Comparison of ENCODE assay signal across 9 mouse cellular contexts in the genomic region with DNA sequence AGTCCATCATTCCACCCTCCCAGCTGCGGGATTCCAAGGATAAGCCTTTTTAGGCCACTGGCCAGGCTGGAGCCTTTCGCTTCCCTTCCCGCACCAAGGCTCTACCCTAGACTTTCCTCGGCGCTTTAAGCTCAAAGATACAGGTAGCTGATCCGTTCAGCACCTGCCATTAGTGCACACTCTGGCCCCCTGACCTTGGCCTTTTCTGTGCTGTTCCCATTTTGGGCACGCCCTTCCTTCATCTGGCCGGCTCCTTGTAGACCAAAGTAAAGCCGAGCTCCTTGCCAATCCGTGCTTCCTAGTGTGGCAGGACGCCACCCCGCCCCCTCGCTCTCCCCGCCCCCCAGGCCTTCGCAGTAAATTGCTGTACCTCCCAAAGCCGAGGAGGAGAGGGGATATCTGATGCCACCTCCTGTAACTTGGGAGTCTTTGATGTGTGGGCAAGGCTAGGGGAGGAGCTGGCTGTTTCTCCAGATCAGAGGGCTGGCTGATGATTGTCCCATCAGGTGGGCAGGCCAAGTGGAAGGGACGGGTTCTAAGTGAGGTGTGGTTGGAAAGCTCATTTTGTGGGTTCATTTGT. TPM values are rescaled to one million over a fixed set of nuclear protein-coding genes. Genes with fewer than 3 reads are reported as not detected.
A peak's percentile ranks its signal among the peaks of the same experiment; 100 is the strongest.
DNase-seq lines count a peak whose midpoint lies in the region; ATAC-seq and TF ChIP-seq lines count a peak whose summit lies in the region.
"Had no signal": no experiment of that assay in that cellular context is flagged by ENCODE, and none has a peak within 500 bp of the region (broad histone marks: within the 10 kb centered on the region; RNA-seq: fewer than 3 reads in every experiment).

No protein-coding gene starts in this region.

- peaks cover 14% of the 10 kb centered on the region for H3K4me1 ChIP-seq in testis, adult 2 months (ENCODE audit: control insufficient read depth, insufficient read depth, low read length)
- 0 out of 2 replicates have a peak, but pooled peaks cover 7% of the 10 kb centered on the region for H3K4me1 ChIP-seq in intestine, postnatal 0 days (replicated peaks; ENCODE audit: control insufficient read depth, insufficient read depth, low read length)
- H3K4me1 ChIP-seq in stomach, embryonic 14.5 days (ENCODE audit: control insufficient read depth, insufficient read depth, low read length) = 0 out of 2 replicates have a peak, but pooled peaks cover 4% of the 10 kb centered on the region

- no peak overlapping the region for H3K27ac ChIP-seq in testis, adult 2 months (ENCODE audit: control insufficient read depth, insufficient read depth, low read depth, low read length)
- H3K27ac ChIP-seq in intestine, postnatal 0 days (ENCODE audit: low read depth, low read length) = no peak overlapping the region
- no peak overlapping the region for H3K27ac ChIP-seq in stomach, embryonic 14.5 days (ENCODE audit: low read length)

- H3K36me3 ChIP-seq in testis, adult 2 months (ENCODE audit: control insufficient read depth, insufficient read depth, low read length) = no peaks in the 10 kb centered on the region
- H3K36me3 ChIP-seq in intestine, postnatal 0 days (ENCODE audit: control insufficient read depth, insufficient read depth) = no peaks in the 10 kb centered on the region
- no peaks in the 10 kb centered on the region for H3K36me3 ChIP-seq in stomach, embryonic 14.5 days (ENCODE audit: control insufficient read depth, insufficient read depth, low read length)
- H3K36me3 ChIP-seq: G1E had no signal

- peak overlapping the region; percentile 98 for H3K4me2 ChIP-seq in intestine, postnatal 0 days (replicated peaks; ENCODE audit: low read depth)
- H3K4me2 ChIP-seq in stomach, embryonic 14.5 days (replicated peaks; ENCODE audit: low read depth, low read length) = peak overlapping the region; percentile 100

- H3K4me3 ChIP-seq in testis, adult 2 months (ENCODE audit: control insufficient read depth, low read depth, low read length) = peak overlapping the region; percentile 62
- H3K4me3 ChIP-seq in intestine, postnatal 0 days (ENCODE audit: low read depth, low read length) = peak overlapping the region; percentile 59
- H3K4me3 ChIP-seq in stomach, embryonic 14.5 days (ENCODE audit: low read depth, low read length) = peak overlapping the region; percentile 59

- H3K9ac ChIP-seq in intestine, postnatal 0 days (ENCODE audit: low read depth, low read length) = no peak overlapping the region
- H3K9ac ChIP-seq in stomach, embryonic 14.5 days (replicated peaks; ENCODE audit: low read depth, low read length) = no peak overlapping the region

- no peak for DNase-seq in frontal cortex, postnatal 25 days (ENCODE audit: low spot score in 2 of 2)
- DNase-seq in testis, postnatal 14 days (ENCODE audit: low spot score) = no peak
- no peak for DNase-seq in left cerebral cortex, adult 8-10 months (ENCODE audit: low spot score in 2 of 2)
- DNase-seq in layer of hippocampus, postnatal 25 days (ENCODE audit: extremely low spot score in 1 of 2, low spot score in 1 of 2) = no peak

- WGBS in intestine, postnatal 0 days = 2% methylated on average over 17 of the region's 17 CpGs
- 1% methylated on average over 17 of the region's 17 CpGs for WGBS in stomach, embryonic 14.5 days

- no peak for TF ChIP-seq CTCF in testis, adult 2 months (IDR thresholded peaks at IDR 0.05; ENCODE audit: control insufficient read depth, insufficient read depth, insufficient replicate concordance, low read depth, low read length)
- no peak for TF ChIP-seq CTCF in intestine, postnatal 0 days (IDR thresholded peaks at IDR 0.05; ENCODE audit: low read depth)

- ATAC-seq in frontal cortex, adult (ENCODE audit: low TSS enrichment) = peak; percentile 27; the same call in 1 of the 2 replicates
- no peak for ATAC-seq in intestine, postnatal 0 days
- no peak for ATAC-seq in stomach, embryonic 14.5 days (ENCODE audit: insufficient number of reproducible peaks, insufficient read depth, low FRiP score, low read depth)

- no peaks in the 10 kb centered on the region for H3K9me3 ChIP-seq in intestine, postnatal 0 days (ENCODE audit: control insufficient read depth)
- no peaks in the 10 kb centered on the region for H3K9me3 ChIP-seq in stomach, embryonic 14.5 days (ENCODE audit: control insufficient read depth, low read depth, low read length)

- TF ChIP-seq POLR2A in testis, adult 2 months (IDR thresholded peaks at IDR 0.05; ENCODE audit: control insufficient read depth, low read depth, low read length) = no peak

- no peaks in the 10 kb centered on the region for H3K27me3 ChIP-seq in testis, adult 2 months (ENCODE audit: control insufficient read depth, insufficient read depth, low read length)
- peaks cover 49% of the 10 kb centered on the region for H3K27me3 ChIP-seq in intestine, postnatal 0 days (replicated peaks; ENCODE audit: control insufficient read depth, insufficient read depth, low read length)
- H3K27me3 ChIP-seq in stomach, embryonic 14.5 days (ENCODE audit: control insufficient read depth, insufficient read depth, low read length) = peaks cover 51% of the 10 kb centered on the region

RNA-seq across cellular contexts. Expression of gene Wfs1, which starts 40.4 kb away (rescaled TPM):
- 1.6 and 1.9 TPM in 2 replicates for polyA plus RNA-seq in testis, adult 2 months (2012; rRNA removed)
- polyA plus RNA-seq in intestine, postnatal 0 days (2015; fragmentation: Nextera tagmentation; extraction: Ambion mirVana) = 12.8 and 15.6 TPM in 2 replicates
- 9.4 and 11.0 TPM in 2 replicates for polyA plus RNA-seq in stomach, embryonic 14.5 days (2014; fragmentation: Nextera tagmentation; extraction: Ambion mirVana)
- 100 to 1,000 TPM; 134 to 147 (median 139) TPM for total RNA-seq in left cerebral cortex, adult 8-10 months (2022)
- 100 to 1,000 TPM; 191 to 192 TPM for total RNA-seq in layer of hippocampus, postnatal 25 days (2021)

RNA-seq across cellular contexts. Expression of gene Gm1043, which starts 55.8 kb away (rescaled TPM):
- polyA plus RNA-seq in testis, adult 2 months (2012; rRNA removed) = 5.2 and 6.0 TPM in 2 replicates
- 0.03 TPM in 1 of 2 replicates, not detected in the other for polyA plus RNA-seq in intestine, postnatal 0 days (2015; fragmentation: Nextera tagmentation; extraction: Ambion mirVana)
- polyA plus RNA-seq in stomach, embryonic 14.5 days (2014; fragmentation: Nextera tagmentation; extraction: Ambion mirVana) = 0.12 TPM in 1 of 2 replicates, not detected in the other
- 10 to 100 TPM; 34.8 to 40.7 (median 36.0) TPM for total RNA-seq in left cerebral cortex, adult 8-10 months (2022)
- 10 to 100 TPM; 21.4 to 28.8 TPM for total RNA-seq in layer of hippocampus, postnatal 25 days (2021)
- polyA plus RNA-seq: G1E had no signal
